Mouse (Mus musculus): ENCODE data around the gene Fgfr2. TPM values are rescaled to one million over a fixed set of nuclear protein-coding genes. Genes with fewer than 3 reads are reported as not detected.

The Fgfr2 gene
- total and polyA plus RNA-seq, 2 experiments from 2014 or later: 17.1 to 47.6 TPM

DNA sequence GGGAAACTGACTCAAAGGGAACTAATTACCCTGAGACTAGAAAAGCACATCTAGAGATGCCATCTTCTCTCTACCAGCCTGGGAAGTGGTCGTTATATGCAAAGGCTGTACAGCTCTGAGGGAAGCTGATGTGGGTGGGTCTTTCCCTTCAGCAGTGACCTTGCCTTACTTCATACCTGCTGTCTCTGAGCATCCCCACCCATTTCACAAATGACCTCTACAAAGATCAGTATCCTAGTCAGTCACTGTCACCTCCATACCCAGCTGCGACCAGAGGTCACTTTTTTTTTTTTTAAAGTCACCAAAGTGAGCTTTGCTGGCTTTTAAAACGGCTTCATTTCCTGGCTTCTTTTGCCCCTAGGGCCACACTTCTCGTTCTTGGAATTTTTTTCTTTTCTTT, 2869.9 kb downstream of the Fgfr2 start:
- no peak overlapping the region for H3K4me2 ChIP-seq (ENCODE audit: low read depth)
- H3K4me1 ChIP-seq (ENCODE audit: insufficient read depth): peaks cover 2% of the 10 kb centered on the region; the same call in 1 of the 2 replicates
- no peak for DNase-seq
- TF ChIP-seq CTCF (IDR thresholded peaks at IDR 0.05; ENCODE audit: low read depth): no peak
- no peaks in the 10 kb centered on the region for H3K36me3 ChIP-seq (ENCODE audit: insufficient read depth)
- WGBS: 68% methylated on average over 4 of the region's 4 CpGs
- no peak for ATAC-seq
- H3K27ac ChIP-seq (ENCODE audit: low read depth, low read length): no peak overlapping the region
- no peaks in the 10 kb centered on the region for H3K9me3 ChIP-seq (ENCODE audit: low read length)
- H3K27me3 ChIP-seq (ENCODE audit: insufficient read depth, low read length): no peaks in the 10 kb centered on the region
- H3K9ac ChIP-seq: no peak overlapping the region
- no peak overlapping the region for H3K4me3 ChIP-seq (ENCODE audit: low read depth, low read length)

DNA sequence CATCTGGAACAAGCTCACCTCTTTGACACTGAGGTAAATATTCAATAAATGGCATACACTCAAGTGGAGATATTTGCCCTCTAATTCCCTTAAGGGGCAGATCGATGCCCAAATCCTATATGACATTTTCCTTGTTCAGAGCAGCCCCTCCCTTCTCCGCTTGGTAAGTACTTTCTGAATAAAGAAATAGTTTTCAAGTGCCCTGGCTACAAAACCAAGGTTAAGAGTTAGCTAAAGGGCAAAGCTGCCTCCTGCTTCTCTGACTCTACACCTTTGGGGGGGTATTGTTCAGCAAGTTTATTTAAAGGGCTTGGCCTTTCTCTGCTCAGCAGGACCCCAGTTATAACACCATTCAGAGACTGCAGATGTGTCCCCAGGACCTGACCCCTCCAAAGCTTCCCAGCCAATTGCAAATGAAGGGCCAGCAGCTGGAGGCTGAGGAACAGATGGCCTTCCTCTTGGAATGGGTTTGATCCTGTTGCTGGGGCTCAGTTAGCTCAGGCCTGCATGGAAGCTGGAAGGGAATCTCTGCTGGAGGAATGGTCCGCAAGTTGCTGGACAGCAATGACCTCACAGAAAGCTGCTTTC, 2871.1 kb downstream of the Fgfr2 start:
- Histone ChIP-seq H3K4me3 (ENCODE audit: low read depth, low read length) (no peak overlapping the region), H3K36me3 (ENCODE audit: insufficient read depth) (no peaks in the 10 kb centered on the region), H3K27me3 (ENCODE audit: insufficient read depth, low read length) (no peaks in the 10 kb centered on the region), H3K4me2 (ENCODE audit: low read depth) (no peak overlapping the region), H3K9me3 (ENCODE audit: low read length) (no peaks in the 10 kb centered on the region), H3K4me1 (ENCODE audit: insufficient read depth) (no peaks in the 10 kb centered on the region), H3K27ac (ENCODE audit: low read depth, low read length) (no peak overlapping the region), H3K9ac (no peak overlapping the region)
- ATAC-seq (no peak), DNase-seq (no peak)
- TF ChIP-seq CTCF (IDR thresholded peaks at IDR 0.05; ENCODE audit: low read depth): no peak
- WGBS: 56% methylated on average over 3 of the region's 3 CpGs

DNA sequence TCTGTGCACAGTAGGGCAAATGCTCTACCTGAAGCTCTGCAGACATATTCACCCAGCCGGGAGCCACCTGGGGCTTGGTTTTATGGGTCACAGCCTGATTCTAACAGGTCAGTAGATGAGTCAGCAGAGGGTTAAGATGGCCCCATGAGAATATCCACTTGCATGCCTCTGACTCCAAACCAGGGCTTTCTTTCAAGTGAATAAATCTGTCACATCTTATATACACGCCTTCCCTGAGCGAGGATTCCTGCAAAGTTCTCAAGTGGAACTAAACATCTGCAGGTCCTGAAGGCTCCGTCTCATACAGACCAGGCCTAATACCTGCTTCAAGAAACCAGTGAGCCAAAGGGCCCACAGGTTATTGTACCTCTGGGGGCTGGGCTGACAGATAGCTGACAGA, 2872.2 kb downstream of the Fgfr2 start:
- no peak overlapping the region for H3K9ac ChIP-seq
- no peak for TF ChIP-seq CTCF (IDR thresholded peaks at IDR 0.05; ENCODE audit: low read depth)
- DNase-seq: no peak
- WGBS: 75% methylated on average over 4 of the region's 4 CpGs
- no peaks in the 10 kb centered on the region for H3K9me3 ChIP-seq (ENCODE audit: low read length)
- H3K27me3 ChIP-seq (ENCODE audit: insufficient read depth, low read length): no peaks in the 10 kb centered on the region
- no peaks in the 10 kb centered on the region for H3K36me3 ChIP-seq (ENCODE audit: insufficient read depth)
- H3K4me1 ChIP-seq (ENCODE audit: insufficient read depth): no peaks in the 10 kb centered on the region
- no peak overlapping the region for H3K4me3 ChIP-seq (ENCODE audit: low read depth, low read length)
- no peak overlapping the region for H3K27ac ChIP-seq (ENCODE audit: low read depth, low read length)
- no peak for ATAC-seq
- H3K4me2 ChIP-seq (ENCODE audit: low read depth): no peak overlapping the region

DNA sequence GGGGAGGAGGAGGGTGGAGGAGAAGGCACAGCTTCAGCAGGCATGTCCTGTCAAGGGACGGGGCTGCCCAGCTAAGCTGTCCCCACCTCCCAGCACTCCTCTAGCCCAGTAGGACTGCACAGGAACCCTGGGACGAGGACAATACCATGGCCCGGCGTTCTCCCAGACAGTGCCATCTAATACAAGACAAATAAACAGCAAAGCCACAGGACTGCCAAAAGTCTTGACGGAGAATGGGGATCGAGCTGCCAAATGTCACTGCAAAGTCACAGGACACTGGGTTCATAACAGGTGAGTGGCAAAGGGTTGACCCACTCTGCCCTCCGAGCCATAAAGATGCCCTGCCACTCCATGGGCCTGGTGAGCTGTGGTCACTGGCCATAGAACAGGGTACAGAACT, 2874.7 kb downstream of the Fgfr2 start:
- Histone ChIP-seq H3K4me2 (ENCODE audit: low read depth) (no peak overlapping the region), H3K4me3 (ENCODE audit: low read depth, low read length) (no peak overlapping the region), H3K9ac (no peak overlapping the region), H3K27ac (ENCODE audit: low read depth, low read length) (no peak overlapping the region), H3K27me3 (ENCODE audit: insufficient read depth, low read length) (no peaks in the 10 kb centered on the region), H3K4me1 (ENCODE audit: insufficient read depth) (no peaks in the 10 kb centered on the region), H3K9me3 (ENCODE audit: low read length) (no peaks in the 10 kb centered on the region), H3K36me3 (ENCODE audit: insufficient read depth) (no peaks in the 10 kb centered on the region)
- no peak for TF ChIP-seq CTCF (IDR thresholded peaks at IDR 0.05; ENCODE audit: low read depth)
- DNase-seq (no peak), ATAC-seq (no peak)
- WGBS: 74% methylated on average over 7 of the region's 7 CpGs

DNA sequence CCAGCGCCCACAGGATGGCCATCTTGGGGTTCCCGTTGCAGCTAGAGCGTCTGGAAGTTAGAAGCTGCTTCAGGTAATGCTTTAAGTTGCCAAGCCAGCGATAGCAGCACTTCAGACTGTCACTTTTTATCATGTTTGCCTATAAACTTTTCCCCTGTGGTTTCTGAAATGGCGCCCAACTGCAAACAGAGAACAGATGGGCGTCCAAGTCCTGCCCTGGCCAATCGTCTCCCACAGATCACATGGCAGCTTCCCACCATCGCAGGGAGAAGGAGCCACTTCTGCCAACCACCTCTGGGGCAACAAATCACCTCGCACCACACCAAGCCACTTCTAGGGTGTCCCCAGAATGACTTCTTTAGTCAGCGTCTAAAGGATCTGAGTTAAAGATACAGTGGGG, 2875.3 kb downstream of the Fgfr2 start:
- no peak overlapping the region for H3K4me3 ChIP-seq (ENCODE audit: low read depth, low read length)
- no peaks in the 10 kb centered on the region for H3K4me1 ChIP-seq (ENCODE audit: insufficient read depth)
- H3K9me3 ChIP-seq (ENCODE audit: low read length): no peaks in the 10 kb centered on the region
- ATAC-seq: no peak
- H3K4me2 ChIP-seq (ENCODE audit: low read depth): no peak overlapping the region
- no peak for TF ChIP-seq CTCF (IDR thresholded peaks at IDR 0.05; ENCODE audit: low read depth)
- 69% methylated on average over 10 of the region's 10 CpGs for WGBS
- no peaks in the 10 kb centered on the region for H3K27me3 ChIP-seq (ENCODE audit: insufficient read depth, low read length)
- H3K27ac ChIP-seq (ENCODE audit: low read depth, low read length): no peak overlapping the region
- no peak overlapping the region for H3K9ac ChIP-seq
- DNase-seq: no peak
- no peaks in the 10 kb centered on the region for H3K36me3 ChIP-seq (ENCODE audit: insufficient read depth)

DNA sequence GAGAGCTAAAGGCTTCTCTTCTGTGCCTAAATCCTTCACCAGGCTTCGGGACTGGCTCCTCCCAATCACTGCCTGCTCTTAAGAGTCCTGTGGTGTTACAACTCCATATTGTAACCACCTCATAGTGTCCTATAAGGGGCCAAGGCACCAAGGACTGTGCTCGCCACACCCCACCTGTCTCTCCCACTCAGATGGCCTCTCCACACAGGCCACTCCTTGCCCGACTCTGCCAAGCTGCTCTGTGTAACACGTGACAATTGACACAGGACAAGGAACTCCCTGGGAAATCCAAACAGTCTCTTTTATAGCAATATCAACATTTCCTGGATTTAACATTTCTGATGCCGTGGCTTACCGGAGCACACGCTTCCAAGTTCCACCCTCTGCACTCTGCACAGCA, 2876.7 kb downstream of the Fgfr2 start:
- Histone ChIP-seq H3K9me3 (ENCODE audit: low read length) (no peaks in the 10 kb centered on the region), H3K27me3 (ENCODE audit: insufficient read depth, low read length) (no peaks in the 10 kb centered on the region), H3K36me3 (ENCODE audit: insufficient read depth) (no peaks in the 10 kb centered on the region), H3K4me3 (ENCODE audit: low read depth, low read length) (no peak overlapping the region), H3K9ac (no peak overlapping the region), H3K4me1 (ENCODE audit: insufficient read depth) (no peaks in the 10 kb centered on the region), H3K4me2 (ENCODE audit: low read depth) (no peak overlapping the region), H3K27ac (ENCODE audit: low read depth, low read length) (no peak overlapping the region)
- no peak for TF ChIP-seq CTCF (IDR thresholded peaks at IDR 0.05; ENCODE audit: low read depth)
- 53% methylated on average over 7 of the region's 7 CpGs for WGBS
- 0 out of 2 replicates have a peak, but pooled peaks have one; percentile 25 for ATAC-seq
- DNase-seq: no peak

DNA sequence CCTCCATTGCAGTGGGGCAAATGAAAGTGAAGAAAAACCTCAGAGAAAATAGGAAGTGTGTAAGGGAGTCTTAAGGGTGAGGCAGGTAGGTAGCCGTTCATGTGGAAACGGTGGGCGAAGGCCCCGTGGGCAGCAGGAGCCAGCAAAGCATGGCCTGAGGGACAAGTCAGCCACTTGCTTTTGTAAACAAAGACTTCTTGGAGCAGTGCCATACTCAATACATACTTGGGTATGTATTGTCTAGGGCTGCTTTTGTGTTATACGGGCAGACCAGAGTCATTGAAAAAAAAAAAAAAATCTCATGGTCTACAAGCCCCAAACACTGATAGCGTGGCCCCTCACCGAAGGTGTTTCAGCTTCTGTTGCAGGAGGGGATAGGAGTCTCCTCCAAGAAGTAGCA, 2878.6 kb downstream of the Fgfr2 start:
- DNase-seq: no peak
- 37% methylated on average over 7 of the region's 7 CpGs for WGBS
- no peak overlapping the region for H3K4me2 ChIP-seq (ENCODE audit: low read depth)
- no peaks in the 10 kb centered on the region for H3K4me1 ChIP-seq (ENCODE audit: insufficient read depth)
- H3K36me3 ChIP-seq (ENCODE audit: insufficient read depth): no peaks in the 10 kb centered on the region
- no peak overlapping the region for H3K9ac ChIP-seq
- no peak overlapping the region for H3K4me3 ChIP-seq (ENCODE audit: low read depth, low read length)
- no peak for TF ChIP-seq CTCF (IDR thresholded peaks at IDR 0.05; ENCODE audit: low read depth)
- no peak for ATAC-seq
- H3K9me3 ChIP-seq (ENCODE audit: low read length): no peaks in the 10 kb centered on the region
- H3K27me3 ChIP-seq (ENCODE audit: insufficient read depth, low read length): no peaks in the 10 kb centered on the region
- H3K27ac ChIP-seq (ENCODE audit: low read depth, low read length): no peak overlapping the region

Data from forebrain, postnatal 0 days (tissue).